Mouse (Mus musculus) stomach, postnatal 0 days (tissue): ENCODE results near the gene Polr2m.

Experiments
- CTCF ChIP-seq: IDR thresholded peaks from 2 replicates; pipeline ENCODE4 v1.5.1; 2016; ENCODE audit warnings: antibody characterized with exemption, low read depth, mild to moderate bottlenecking, moderate library complexity
- EP300 ChIP-seq: optimal IDR thresholded peaks from 2 replicates; pipeline ENCODE3; 2016; ENCODE audit warnings: antibody characterized with exemption

DNA sequence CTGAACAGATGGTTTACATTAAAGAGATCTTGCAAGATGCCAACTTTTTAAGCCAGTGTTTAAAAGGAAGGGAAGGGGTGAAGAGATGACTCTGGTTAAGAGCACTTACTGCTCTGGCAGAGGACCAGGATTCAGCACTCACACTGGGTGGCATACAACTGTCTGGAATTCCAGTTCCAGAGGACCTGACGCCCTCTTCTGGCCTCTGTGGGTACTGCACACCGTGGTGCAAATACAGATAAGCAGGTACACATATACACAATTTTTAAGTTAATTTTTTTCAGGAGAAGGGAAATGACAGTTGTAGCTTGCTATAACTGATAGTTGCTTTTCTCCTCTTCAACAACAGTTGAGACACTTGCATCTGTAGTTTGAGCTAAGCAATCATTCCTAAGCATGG is 44.2 kb upstream of the Polr2m start:
- peak; percentile 48 for TF ChIP-seq CTCF
- no peak for TF ChIP-seq EP300
